Mouse (Mus musculus): ENCODE measurements around the gene Ankrd50.

The Ankrd50 gene

DNA sequence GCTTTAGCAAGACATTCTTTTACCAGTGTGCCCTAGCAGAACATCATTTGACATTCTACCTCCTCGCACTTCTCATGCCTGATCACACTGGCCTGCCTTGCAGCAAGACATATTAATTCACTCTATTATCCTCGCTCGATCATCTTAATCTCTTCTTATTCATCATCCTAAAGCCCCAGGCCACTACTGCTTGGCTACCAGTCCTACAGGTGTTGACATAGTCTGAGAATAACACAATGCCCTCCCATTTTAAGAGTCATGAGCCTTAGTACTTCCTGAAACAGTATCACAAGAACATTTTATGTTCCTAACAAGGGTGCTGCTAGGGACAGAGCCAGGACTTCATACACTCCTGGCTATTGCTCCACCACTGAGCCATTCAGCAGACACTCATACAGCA lies 48.0 kb downstream of the Ankrd50 start:
- TF ChIP-seq GATA4 (IDR thresholded peaks at IDR 0.05; ENCODE audit: insufficient replicate concordance, low read length), result no peak

DNA sequence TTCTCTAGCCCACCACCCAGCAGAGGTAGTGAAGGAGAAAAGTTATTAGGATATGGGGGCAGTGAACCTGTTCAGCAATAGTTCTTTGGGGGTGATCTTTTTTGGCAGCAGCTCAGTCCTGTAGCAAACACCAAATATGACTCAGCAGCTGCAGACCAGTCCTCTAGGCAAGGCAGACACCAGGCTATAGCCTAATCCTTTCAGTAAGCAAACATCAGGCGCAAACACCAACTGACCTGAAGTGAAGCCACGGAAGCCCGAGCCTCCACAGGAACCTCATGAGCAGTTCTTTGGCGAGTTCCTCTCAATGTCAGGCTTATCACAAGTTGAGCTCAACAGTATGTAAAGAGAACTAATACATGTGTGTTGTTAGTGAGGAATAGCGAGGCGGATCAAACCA lies 48.8 kb downstream of the Ankrd50 start:
- TF ChIP-seq GATA4 (IDR thresholded peaks at IDR 0.05; ENCODE audit: insufficient replicate concordance, low read length), result no peak

DNA sequence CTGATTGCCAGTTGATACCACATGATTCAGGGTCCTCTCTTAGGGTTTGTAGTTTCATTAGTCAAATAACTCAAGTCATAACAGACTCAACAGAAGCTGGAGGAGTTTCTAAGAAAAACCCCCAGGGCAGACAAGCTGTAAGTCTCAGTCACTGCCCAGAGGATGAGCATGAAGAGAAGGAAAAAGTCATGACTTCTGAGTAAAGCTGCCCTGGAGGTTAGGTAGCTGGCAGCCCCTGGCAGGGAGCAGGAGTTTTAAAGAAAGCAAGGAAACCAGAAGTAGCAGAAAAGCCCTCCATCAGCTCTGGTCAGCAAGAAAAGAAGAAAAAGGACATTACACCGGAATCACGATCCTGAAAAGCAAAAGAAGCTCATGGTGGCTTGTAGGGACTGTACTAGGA lies 50.2 kb downstream of the Ankrd50 start:
- no peak for TF ChIP-seq GATA4 (IDR thresholded peaks at IDR 0.05; ENCODE audit: insufficient replicate concordance, low read length)

DNA sequence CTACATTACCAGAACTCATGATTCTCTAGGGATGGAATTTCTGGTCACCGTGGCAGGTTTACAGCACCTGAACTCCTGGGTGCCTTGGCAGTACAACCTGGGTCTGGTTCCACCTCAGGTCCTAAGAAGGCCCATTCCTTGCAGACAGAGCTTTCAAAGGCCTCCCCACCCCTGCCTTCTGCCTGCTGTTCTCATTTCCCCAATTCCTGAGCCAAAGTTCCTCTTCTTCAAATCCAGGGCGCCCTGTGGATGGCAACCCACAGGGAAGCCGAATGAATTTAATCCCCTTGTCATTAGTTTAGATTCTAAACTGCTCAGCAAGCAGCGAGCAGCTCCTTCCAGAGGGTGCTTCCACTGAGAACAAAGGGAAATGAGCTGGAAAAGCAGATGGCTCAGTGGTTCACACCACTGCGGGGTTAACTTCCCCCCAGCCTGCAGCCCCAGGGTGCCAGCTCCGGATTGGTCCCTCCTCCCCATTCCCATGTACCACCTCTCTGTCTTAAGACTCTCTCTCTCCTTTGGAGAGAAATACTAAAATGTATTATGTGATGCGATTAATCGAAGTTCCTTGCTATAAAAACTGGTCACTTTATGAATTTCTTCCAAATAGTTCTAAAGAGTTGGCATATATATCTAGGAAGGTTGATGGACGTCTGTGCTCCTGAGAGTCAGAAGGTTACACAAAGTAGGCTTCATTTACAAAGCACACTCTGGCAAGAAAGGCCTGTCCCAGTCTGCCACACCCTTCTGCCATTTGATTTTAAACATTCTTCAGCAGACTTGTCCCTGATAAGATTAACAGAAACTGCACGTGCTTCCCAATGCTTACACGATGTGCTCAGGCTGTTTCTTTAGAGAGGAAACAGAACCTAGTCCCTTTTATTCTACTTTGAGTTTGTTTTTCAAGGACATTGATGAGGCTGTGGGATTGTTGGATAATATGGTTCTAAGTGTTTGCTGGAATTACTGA lies 50.9 kb downstream of the Ankrd50 start:
- no peak for TF ChIP-seq GATA4 (IDR thresholded peaks at IDR 0.05; ENCODE audit: insufficient replicate concordance, low read length)

DNA sequence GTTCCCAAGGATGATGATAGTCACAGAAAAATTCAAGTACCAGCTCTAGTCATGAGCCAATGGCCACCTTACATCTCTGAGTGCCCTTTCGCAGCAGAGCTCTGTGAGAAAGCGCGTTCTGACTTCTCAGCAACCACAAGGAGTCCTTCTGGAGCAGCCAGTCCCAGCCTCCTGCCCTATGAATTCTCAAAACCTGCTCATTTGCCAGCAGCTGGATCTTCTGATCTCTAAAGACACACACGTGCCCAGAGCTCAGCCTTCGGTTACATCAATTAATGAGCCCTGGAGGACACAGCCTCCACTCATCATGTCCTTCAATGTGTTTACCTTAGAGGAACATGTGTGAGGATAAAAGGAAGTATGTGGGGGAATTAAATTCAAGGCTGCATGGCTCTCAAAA lies 53.2 kb downstream of the Ankrd50 start:
- no peak for TF ChIP-seq GATA4 (IDR thresholded peaks at IDR 0.05; ENCODE audit: insufficient replicate concordance, low read length)

DNA sequence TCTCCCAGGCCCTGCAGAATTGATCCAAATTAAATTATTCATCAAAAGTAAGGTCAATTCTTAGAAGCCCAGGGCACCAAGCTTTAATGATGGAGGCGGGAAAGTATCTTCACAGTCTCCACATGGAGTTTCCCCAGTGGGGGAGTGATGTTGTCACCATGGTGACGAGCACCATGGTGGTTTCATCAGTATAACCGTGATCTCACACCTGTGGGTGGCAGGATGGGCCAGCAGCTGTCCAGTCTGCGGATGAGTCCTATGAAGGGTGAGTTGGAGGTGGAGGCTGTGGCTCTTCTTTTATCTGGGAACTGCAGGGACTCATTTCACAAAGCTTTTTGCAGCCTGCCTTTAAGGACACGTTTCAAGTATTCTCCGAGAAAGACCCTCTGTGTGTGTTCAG lies 53.6 kb downstream of the Ankrd50 start:
- TF ChIP-seq GATA4 (IDR thresholded peaks at IDR 0.05; ENCODE audit: insufficient replicate concordance, low read length), result no peak

DNA sequence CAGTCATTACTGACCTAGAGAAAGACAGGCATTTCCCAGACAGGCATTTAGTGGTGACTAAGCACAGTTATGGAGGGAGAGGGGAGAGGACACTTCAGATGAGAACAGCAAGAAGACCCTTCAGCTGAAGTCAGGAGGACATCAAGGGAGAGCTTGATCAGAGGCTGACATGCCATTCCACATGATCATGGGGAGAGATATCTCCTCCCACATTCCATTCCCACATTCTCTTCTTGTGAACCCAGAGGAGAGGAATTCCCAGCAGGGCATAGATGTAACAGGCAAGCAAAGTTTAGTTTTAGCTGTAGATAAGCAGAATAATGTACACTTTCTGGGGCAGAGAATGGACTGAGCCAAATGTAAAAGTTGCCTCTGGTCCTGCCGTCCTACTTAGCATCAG lies 57.4 kb downstream of the Ankrd50 start:
- no peak for TF ChIP-seq GATA4 (IDR thresholded peaks at IDR 0.05; ENCODE audit: insufficient replicate concordance, low read length)

DNA sequence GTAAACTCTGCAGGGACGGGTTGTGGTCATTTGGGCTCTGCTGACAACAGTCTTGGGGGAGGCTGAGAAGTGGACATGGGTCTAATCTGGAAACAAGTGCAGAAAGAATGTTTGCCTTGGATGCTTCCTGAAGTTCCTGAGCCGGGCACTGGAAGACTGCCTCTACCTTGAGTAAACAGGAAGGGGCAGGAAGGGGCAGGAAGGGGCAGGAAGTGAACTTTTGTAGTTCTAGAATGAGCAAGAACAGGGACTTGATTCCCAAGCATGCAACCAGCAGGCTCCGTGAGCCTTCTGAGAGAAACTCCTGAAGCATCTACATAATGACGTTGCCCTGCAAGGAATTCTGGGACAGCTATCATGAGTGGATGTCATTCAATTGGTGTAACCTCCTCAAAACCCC lies 60.7 kb downstream of the Ankrd50 start:
- TF ChIP-seq GATA4 (IDR thresholded peaks at IDR 0.05; ENCODE audit: insufficient replicate concordance, low read length), result no peak

DNA sequence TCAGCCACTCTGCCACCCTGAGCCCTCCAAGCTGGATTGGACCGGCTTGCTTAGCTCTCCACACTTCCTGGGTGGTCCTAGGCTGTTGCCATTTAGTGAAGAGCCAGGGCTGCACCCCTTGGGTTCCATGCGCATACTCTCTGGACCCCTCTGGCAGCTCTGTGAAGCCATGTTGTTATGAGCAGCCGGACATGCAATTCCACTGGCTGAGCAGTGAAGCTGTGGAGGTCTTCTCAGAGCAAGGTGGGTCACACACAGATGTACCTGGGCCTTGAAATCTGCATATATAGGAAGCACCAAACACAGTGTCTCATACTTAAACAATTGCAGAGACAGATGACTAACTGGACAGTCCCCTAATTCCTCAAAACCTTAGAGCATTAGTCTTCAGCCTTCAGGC lies 64.7 kb downstream of the Ankrd50 start:
- TF ChIP-seq GATA4 (IDR thresholded peaks at IDR 0.05; ENCODE audit: insufficient replicate concordance, low read length), result no peak

DNA sequence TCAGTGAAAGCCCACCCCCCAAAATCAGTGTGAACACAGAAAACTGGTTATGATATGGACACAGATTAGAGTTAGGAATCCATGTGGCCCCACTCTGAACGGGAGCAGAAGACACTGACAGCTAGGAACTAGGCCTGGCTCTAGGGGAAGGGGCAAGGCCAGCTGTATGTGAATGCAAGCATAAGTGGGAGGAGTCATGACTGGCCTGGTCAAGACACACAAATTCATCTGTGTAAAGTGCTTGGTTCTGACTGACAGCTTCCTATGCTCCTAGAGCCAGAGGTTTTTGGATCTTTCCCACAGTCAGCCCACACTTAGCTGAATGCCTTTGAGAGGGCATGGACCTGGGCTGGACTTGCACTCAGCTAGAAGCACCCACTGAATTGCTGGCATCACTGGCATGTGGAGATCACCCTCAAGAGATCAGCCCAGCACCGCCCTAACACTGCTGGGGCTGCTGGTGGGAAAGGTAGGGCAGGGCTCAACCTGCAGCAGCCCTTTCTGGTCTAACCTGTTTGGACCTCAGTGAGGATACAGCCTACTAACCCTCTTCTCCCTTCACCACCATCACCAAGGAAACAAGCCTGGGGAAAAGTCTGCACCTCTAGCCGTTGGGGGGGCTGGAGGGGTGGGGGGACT lies 69.2 kb downstream of the Ankrd50 start:
- no peak for TF ChIP-seq GATA4 (IDR thresholded peaks at IDR 0.05; ENCODE audit: insufficient replicate concordance, low read length)

Measured in liver, adult (tissue).